Mouse (Mus musculus) brain, embryonic 18.5 days (tissue): ENCODE data around the gene Mphosph8.
A peak's percentile ranks its signal among the peaks of the same experiment; 100 is the strongest.

Experiments
- DNase-seq: peaks from one replicate; pipeline ENCODE4 v3.0.0-alpha.2; 2012; ENCODE audit warnings: low read depth, low spot score

The Mphosph8 gene

DNA sequence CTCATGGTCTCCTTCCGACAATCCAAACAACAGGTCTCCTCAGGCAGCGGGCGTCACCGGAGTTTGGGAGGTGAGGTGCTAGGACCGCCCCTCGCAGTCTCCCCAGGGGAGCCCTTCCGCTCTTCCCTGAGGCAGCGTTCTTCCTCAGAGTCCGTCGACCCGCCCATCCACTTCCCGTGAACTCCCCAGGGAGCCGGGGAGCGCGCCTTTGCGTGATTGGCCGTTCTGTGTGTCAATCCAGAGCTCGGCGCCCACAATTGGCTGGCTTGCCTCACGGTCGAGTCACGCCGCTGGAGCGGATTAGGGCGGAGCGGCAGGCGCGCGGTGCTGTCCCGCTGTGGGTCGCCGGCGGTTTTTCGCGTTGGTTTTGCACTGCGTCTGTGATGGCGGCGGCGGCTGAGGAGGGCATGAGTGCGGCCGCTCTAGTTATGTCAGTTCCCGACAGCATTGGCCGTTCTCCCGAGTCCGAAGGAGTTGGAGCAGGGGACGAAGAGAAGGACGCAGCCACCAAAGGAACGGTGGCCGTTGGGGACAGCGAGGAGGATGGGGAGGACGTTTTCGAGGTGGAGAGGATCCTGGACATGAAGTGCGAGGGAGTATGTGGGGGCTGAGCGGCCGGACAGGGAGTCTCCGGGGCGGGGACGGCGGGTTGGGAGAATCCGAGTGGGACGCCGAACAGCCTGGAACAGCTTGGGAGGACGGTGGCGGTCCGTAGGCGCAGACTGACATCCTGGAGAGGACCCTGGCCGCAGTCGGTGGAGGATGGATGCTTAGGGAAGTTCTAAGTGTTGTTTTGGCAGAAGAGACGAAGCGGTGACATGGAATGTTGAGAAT is at the start of gene Mphosph8:
TSS of gene Mphosph8 (plus strand) at position 280 of the 834 bp plus-strand sequence.
- peak; percentile 98 for DNase-seq

DNA sequence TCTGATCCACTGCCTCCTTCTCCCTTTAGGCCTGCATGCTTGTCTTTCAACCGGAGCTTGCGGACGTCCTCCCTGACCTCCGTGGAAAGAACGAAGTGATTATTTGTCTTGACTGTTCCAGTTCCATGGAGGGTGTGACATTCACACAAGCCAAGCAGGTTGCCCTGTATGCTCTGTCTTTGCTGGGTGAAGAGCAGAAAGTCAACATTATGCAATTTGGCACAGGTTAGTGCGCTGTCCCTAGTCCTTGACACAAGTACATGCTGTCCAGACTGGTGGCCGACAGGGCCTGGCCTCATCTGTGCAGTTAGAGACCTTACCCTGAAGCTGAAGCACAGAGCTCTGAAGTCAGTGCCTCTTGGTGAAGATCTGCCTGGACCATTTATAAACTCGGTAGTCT is 47.6 kb upstream of the Mphosph8 start:
- no peak for DNase-seq

DNA sequence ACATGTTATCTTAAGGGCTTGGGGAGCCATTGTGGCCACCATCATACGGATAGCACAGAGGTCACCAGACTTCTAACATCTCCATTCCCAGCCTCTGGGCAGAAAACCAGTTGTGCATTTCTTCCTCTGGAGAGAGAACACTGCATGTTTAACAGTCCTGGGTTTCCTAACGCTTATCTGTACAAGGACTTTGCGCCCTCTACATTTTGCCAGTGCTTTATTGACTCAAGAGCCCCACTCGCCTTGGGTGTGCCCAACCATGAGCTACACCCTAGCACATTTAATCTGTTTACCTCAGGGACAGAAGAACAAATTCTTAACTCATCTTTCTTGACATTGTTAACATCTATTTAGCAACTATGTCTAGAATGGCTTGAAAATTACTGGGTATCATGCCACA is 41.8 kb upstream of the Mphosph8 start:
- no peak for DNase-seq

DNA sequence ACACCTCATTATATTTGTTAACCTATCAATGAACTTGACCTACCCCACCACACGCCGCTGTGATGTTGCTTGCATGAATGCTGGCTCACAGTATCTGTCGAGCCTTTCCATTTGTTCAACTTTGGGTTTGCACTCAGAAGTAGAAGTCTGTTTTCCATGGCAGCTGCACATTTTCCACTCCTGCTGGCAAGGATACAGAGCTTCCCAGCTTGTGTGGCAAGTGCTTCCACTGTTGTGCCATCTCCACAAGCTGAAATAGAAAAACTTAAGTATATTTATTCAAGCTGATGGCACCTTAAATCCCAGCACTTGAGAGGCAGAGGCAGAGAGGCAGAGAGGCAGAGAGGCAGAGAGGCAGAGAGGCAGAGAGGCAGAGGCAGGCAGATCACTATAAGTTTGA is 39.7 kb upstream of the Mphosph8 start:
- DNase-seq, result peak; percentile 18

DNA sequence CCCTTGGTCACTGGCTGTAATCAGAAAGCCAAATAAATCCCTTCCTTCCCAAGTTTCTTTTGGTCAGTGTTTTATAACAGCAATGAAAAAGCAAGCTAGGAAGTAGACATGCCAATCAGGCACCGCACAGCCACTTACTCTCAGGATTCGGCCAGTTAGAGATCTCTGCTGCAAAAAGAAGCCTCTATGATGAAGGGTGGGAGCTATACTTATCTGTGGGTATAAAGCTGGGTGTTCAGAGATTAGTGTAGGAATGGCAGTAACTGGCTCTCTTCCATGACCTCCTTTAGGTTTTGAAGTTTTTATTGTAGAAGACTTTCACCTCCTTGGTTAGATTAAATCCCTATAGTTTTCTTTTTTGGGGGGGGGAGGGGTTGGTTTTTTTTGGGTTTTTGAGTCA is 36.9 kb upstream of the Mphosph8 start:
- no peak for DNase-seq

DNA sequence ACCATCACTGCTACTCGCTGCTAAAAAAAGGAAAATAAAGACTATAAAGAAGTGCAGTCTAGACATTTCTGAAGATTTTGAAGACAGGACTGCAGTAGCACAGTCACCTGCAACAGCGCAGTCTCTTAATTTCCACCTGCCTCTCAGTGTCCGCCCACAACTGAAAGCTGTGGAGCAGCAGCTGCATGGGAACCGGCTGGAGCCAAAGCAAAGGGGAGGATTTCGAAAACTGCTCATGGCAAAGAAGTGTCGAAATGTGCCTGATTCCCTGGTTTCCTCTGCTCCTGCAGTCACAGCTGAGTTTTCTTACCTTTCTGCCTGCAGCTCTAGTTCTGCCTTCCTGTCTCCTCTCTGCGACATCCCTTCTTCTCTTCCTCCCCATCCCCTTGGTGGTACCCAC is 20.8 kb upstream of the Mphosph8 start:
- DNase-seq, result no peak

DNA sequence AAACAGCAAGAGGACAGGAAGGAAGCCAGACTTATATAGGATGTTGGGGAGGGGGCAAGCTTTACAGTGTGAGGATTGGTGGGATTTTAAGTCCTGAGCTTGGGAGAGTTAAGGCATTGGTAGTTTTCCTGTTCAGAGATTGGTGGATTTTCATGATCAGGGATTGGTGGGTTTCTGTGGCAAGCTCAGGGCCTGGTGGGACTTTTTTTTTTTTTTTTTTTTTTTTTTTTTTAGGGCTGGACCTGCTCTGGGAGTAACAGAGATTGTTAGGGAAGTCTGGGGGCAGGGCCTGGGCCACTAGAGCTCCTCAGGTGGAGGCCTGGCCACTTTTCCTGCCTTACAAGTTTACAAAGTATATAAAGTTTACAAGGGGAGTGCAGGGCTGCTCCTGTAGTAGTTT is 18.6 kb upstream of the Mphosph8 start:
- no peak for DNase-seq

DNA sequence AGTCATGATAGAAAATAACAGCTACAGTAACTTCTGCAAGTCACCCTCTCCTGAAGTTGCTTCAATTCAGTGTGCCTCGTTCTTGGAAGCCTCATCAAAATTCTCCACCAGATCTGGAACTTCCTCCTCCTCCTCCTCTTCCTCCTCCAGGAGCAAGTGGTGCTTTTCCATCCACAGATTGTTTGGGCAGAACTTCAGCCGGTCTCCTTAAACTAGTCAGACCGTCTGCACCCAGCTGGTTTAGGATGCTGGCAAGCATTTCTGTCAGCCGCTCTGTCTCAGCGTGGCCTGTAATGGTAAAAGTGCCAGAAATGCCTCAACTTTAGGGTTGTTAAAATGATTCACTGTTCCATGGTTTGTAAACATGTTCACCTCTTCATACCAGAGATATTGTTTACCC is 2.4 kb upstream of the Mphosph8 start:
- DNase-seq, result no peak

DNA sequence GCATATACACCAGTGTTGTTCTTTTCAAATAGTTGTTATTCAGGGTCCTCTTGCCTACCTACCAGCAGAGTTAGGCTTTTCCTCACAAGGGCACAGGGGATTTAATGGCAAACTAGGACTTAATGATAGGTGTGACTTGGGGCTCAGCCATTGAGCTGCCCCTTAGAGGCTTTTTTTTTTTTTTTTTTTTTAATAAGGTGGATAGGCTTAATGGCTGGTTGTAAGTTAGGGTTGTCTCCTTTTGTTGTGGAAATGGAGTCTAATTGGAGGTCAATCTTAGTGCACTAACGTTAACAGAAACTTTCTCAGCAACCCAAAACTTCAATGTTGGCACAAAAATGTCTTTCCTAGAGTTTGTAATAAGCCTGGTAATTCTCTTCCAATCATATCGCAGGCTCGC is 1.1 kb upstream of the Mphosph8 start:
- no peak for DNase-seq

DNA sequence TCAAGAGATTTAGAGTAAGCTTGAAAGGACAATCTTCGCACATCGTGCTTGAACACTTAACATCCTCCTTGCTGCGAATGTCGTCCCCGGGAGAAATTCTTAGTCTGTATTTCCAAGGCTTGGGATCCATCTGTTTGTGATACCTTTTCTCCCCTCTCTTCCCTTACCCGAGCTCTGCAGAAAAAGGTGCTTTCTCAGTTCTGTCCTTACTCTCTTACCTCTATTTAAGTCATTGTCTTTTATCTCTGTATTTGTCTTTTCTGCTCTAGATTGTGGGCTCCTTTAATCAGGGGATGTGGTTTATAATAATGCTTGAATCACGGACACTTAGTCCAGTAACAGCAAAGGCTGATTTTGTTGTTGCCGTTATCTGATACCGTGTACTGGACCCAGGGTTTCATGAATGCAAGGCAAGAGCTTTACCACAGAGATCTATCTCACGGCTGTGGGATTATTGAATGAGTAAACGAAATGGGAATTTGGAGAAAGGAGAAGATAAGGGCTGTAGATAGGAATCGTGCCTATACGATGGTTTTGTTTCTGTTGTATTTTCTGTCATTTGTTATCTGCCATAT is 1.1 kb downstream of the Mphosph8 start:
- no peak for DNase-seq

DNA sequence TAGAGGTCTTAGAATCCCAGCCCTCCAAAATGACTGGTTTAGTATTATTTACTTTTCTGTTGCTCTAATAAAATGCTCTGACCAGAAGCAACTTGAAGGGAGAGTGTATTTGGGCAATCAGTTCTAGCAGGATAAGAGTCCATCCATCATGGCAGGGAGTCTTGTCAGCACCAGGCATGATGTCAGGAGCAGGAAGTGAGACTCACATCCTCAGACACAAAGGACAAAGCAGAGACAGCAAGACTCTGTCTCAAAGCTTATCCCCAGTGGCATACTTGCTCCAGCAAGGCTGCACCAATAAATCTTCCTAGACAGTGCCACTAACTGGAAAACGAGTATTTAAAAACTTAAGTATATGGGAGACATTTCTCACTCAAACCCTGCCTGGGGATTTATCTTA is 17.4 kb downstream of the Mphosph8 start:
- DNase-seq, result no peak

DNA sequence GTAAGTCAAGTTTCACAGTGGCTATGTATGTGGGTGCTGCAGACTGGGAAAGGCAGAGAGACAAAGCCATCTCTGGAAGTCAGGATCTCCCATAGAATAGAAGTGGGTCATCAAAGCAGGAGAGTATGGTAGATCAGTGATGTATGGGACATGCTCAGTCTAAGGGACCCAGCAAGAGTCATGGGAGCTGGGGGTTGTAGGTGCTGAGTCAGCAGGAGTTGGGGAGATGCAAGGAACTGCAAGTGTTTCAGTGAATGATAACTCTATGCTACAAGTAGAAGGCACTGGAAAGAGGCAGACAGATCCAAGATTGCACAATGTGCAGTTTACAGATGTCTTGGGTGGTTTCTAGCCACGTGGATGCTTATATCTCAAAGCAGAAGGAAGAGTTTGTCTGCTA is 21.1 kb downstream of the Mphosph8 start:
- DNase-seq, result no peak

DNA sequence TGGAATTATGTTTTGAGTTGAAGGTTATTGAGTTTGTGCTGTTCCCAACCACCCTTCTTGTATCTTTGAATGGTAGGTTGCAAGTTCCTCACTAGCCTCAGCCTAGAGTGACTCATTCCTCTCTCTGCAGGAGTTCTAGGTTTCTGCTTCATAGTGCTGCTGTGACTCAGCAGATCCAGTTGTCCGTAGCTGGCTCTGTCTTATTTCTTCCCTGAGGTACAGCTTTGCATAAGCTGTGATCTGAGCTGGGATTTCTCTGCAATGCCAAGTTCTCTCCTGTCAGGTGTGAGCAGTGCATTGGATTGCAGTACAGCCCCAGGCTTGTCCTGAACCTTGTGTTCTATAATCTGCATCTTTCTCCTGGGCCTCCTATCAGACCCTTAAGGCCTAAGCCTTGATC is 21.7 kb downstream of the Mphosph8 start:
- DNase-seq, result no peak

DNA sequence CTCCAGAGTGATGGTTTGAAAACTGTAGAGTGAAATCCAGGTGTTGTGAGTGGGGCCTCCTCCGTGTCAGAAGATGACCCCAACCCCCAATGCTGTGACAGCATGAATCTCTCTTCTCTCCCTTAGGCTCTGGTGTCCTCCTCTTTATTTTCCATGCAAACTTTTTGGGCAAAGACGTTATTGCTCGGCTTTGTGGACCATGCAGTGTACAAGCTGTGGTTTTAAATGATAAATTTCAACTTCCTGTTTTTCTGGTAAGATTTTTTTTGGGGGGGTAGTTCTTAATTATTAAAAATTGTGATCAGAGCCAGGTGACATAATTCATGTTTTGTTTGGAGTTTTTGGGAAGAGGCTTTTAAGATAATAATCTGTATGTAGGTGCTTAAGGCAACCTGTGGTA is 27.4 kb downstream of the Mphosph8 start:
- DNase-seq, result no peak

DNA sequence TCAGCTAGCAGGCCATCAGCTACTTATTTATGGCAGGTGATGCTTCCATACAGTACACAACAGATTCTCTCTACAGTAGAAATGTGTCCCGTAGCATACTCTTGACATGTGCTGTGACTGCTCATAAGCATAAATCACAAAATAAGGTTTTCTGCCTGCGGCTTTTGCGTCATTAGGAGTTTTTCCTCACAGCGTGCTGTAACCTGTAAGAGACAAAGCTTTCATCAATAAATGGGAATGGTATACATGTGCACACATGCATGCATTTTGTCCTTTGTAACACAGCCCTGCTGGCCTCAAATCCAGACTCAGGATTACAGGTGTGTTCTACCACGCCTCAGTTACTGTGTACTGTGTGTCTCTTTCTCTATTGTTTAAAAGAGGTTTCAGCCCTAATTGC is 29.8 kb downstream of the Mphosph8 start:
- no peak for DNase-seq

DNA sequence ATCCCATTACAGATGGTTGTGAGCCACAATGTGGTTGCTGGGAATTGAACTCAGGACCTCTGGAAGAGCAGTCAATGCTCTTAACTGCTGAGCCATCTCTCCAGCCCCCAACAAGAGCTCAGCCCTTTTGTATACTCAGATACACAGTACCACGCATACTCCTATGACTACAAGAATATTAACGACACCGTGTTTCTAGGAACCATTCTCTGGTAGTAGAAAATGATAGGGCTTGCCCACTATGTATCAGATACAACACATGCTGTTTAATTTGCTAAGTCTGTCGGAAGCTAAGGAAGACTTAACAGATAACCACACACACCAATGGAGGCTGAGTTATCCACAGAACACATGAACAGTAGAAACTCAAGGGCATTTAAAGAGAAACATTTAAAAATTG is 34.6 kb downstream of the Mphosph8 start:
- DNase-seq, result no peak

DNA sequence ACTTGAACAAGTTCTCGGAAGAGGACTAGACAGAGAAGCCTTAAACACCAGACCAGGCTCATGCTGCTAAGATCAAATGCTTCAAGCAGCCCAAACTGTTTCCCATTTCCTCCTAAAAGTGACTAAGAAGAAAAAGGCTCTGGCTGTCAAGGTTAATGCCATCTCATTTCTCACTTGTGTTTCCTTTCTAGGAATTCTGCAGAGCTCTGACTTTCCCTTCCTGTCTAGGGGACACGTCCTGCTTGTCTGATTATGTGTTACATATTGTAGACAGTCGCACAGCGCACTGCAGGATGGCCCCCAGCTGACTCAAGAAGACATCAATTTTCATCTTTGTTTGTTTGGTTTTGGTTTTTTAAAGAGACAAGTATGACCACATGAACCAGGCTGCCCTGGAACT is 37.6 kb downstream of the Mphosph8 start:
- no peak for DNase-seq

DNA sequence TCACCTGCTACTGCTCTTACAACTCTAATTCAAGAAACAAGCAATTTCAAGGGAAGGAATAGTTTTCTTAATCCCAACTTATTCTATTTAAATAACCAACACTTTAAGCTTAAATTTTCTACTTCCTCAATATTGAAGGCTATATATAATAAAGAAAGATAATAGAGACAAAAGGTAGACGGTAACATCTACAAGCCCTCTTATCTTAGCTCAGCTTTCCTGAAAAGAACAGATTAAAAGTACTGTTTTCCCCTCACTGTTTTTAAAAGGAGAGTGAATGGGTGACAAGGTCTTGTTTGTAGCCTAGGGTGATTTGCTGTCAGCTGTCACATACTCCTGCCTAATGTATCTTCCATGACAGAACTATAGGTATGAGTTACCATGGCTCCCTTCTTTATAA is 58.4 kb downstream of the Mphosph8 start:
- DNase-seq, result no peak

DNA sequence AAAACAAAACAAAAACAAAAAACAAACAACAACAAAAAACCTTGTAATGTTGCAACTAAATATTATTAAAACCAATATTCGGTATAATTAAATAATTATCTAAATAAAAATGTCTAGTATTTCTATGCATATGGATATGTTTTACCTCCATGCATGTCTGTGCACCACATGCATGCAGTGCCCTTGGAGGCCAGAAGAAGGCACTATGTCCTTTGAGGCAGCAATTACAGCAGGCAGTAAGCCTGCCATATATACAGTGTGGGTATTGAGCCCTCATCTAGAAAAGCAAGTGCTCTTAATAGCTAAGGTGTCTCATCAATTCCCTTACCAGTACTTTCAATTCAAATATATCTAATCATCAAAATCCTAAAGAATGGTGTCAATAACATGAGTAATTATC is 72.1 kb downstream of the Mphosph8 start:
- DNase-seq, result no peak
